Mouse (Mus musculus): ENCODE results near the gene Kif18b. TPM values are rescaled to one million over a fixed set of nuclear protein-coding genes. Genes with fewer than 3 reads are reported as not detected.
A peak's percentile ranks its signal among the peaks of the same experiment; 100 is the strongest.

The Kif18b gene
- polyA plus RNA-seq, 1 experiment from 2014 or later, result 9.3 TPM

GRCm38 (mm10) chr11:102930672-102931071, 5.7 kb upstream of the Kif18b start:
- Histone ChIP-seq H3K36me3 (no peaks in the 10 kb centered on the region), H3K4me3 (replicated peaks) (no peak overlapping the region), H3K4me2 (no peak overlapping the region), H3K4me1 (replicated peaks) (peaks cover 9% of the 10 kb centered on the region), H3K9ac (no peak overlapping the region), H3K27ac (no peak overlapping the region), H3K27me3 (peaks cover 44% of the 10 kb centered on the region), H3K9me3 (replicated peaks) (no peaks in the 10 kb centered on the region)
- WGBS (ENCODE audit: insufficient replicate concordance), result 58% methylated on average over 10 of the region's 10 CpGs
- DNase-seq (no peak), ATAC-seq (ENCODE audit: low read depth) (no peak)

GRCm38 (mm10) chr11:102925351-102925717, 410 bp upstream of the Kif18b start:
- H3K36me3 ChIP-seq, result peaks cover 27% of the 10 kb centered on the region
- DNase-seq (no peak), ATAC-seq (ENCODE audit: low read depth) (peak; percentile 41)
- H3K4me2 ChIP-seq, result peak overlapping the region; percentile 77
- peaks cover 5% of the 10 kb centered on the region; the same call in 1 of the 2 replicates for H3K27me3 ChIP-seq
- H3K9me3 ChIP-seq (replicated peaks), result no peaks in the 10 kb centered on the region
- H3K4me3 ChIP-seq (replicated peaks), result peak overlapping the region; percentile 86
- 0% methylated on average over 10 of the region's 10 CpGs for WGBS (ENCODE audit: insufficient replicate concordance)
- H3K9ac ChIP-seq, result peak overlapping the region; percentile 93
- peak overlapping the region; percentile 95 for H3K27ac ChIP-seq
- H3K4me1 ChIP-seq (replicated peaks), result peaks cover 46% of the 10 kb centered on the region

DNA sequence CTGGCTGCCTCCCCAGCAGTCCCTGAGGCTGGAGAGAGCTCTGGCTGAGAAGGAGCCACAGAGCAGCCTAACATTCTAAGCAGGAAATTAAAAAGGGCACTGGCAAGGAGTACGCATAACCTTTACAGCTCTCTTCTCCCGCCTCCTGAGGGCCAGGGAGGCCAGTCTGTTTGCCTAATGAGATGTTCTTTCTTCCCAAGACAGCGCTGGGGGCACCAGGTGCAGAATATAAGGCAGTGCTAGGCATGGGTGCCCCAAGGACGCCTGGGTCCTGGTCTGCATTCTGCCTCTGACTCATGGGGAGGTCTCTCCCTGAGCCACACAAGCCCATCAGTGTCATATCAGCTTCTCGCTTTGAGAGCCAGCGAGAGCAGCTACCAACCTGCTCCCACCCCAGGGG, 3.4 kb downstream of the Kif18b start:
- no peak overlapping the region; the same call in 1 of the 2 replicates for H3K4me2 ChIP-seq
- peaks cover 45% of the 10 kb centered on the region for H3K36me3 ChIP-seq
- peaks cover 44% of the 10 kb centered on the region for H3K4me1 ChIP-seq (replicated peaks)
- no peak overlapping the region for H3K27ac ChIP-seq
- no peaks in the 10 kb centered on the region for H3K27me3 ChIP-seq
- DNase-seq, result no peak
- H3K9ac ChIP-seq, result 0 out of 2 replicates have a peak overlapping the region, but pooled peaks have one; percentile 23
- ATAC-seq (ENCODE audit: low read depth), result no peak
- H3K9me3 ChIP-seq (replicated peaks), result no peaks in the 10 kb centered on the region
- 84% methylated on average over 6 of the region's 6 CpGs for WGBS (ENCODE audit: insufficient replicate concordance)
- H3K4me3 ChIP-seq (replicated peaks), result peak overlapping the region; percentile 6; the same call in 1 of the 2 replicates

- Histone ChIP-seq H3K27me3 (no peaks in the 10 kb centered on the region), H3K4me3 (replicated peaks) (no peak overlapping the region), H3K27ac (no peak overlapping the region), H3K4me1 (replicated peaks) (peaks cover 25% of the 10 kb centered on the region), H3K36me3 (peaks cover 79% of the 10 kb centered on the region), H3K9ac (no peak overlapping the region), H3K9me3 (replicated peaks) (no peaks in the 10 kb centered on the region), H3K4me2 (no peak overlapping the region)
- 89% methylated on average over 4 of the region's 4 CpGs for WGBS (ENCODE audit: insufficient replicate concordance)
- no peak for DNase-seq
- ATAC-seq (ENCODE audit: low read depth), result no peak
Observed at GRCm38 (mm10) chr11:102918077-102918476, 6.8 kb downstream of the Kif18b start.

DNA sequence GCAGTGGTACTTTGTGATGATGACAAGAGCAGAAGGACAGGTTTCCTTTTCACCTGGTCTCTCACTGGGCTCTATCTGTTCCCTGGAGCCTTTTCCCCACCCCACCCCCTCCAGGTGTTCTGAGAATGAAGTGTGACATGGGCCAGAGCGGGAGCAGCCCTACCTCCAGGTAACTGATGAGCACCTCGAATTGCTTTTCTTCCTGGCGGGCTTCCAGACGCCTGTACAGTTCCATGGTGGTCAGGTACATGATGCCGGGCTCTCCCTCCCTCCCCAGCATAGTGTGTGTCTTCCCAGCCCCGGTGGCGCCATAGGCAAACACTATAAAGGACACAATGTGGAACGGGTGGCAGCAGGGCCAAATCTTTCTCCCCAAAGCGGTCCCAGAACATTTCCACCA, 9.5 kb downstream of the Kif18b start:
- no peak overlapping the region for H3K27ac ChIP-seq
- H3K4me1 ChIP-seq (replicated peaks), result no peaks in the 10 kb centered on the region; the same call in 1 of the 2 replicates
- H3K27me3 ChIP-seq, result no peaks in the 10 kb centered on the region
- ATAC-seq (ENCODE audit: low read depth), result no peak
- no peak overlapping the region for H3K9ac ChIP-seq
- no peaks in the 10 kb centered on the region for H3K9me3 ChIP-seq (replicated peaks)
- WGBS (ENCODE audit: insufficient replicate concordance), result 86% methylated on average over 9 of the region's 9 CpGs
- H3K4me2 ChIP-seq, result no peak overlapping the region
- H3K4me3 ChIP-seq (replicated peaks), result no peak overlapping the region
- no peak for DNase-seq
- peaks cover 79% of the 10 kb centered on the region for H3K36me3 ChIP-seq

- H3K36me3 ChIP-seq, result peaks cover 99% of the 10 kb centered on the region
- H3K27ac ChIP-seq, result no peak overlapping the region
- no peak overlapping the region for H3K9ac ChIP-seq
- ATAC-seq (ENCODE audit: low read depth) (no peak), DNase-seq (no peak)
- H3K4me1 ChIP-seq (replicated peaks), result no peaks in the 10 kb centered on the region
- no peak overlapping the region for H3K4me3 ChIP-seq (replicated peaks)
- H3K9me3 ChIP-seq (replicated peaks), result no peaks in the 10 kb centered on the region
- H3K4me2 ChIP-seq, result no peak overlapping the region
- no peaks in the 10 kb centered on the region for H3K27me3 ChIP-seq
- 82% methylated on average over 7 of the region's 7 CpGs for WGBS (ENCODE audit: insufficient replicate concordance)
Observed at GRCm38 (mm10) chr11:102911376-102911775, 13.5 kb downstream of the Kif18b start.

DNA sequence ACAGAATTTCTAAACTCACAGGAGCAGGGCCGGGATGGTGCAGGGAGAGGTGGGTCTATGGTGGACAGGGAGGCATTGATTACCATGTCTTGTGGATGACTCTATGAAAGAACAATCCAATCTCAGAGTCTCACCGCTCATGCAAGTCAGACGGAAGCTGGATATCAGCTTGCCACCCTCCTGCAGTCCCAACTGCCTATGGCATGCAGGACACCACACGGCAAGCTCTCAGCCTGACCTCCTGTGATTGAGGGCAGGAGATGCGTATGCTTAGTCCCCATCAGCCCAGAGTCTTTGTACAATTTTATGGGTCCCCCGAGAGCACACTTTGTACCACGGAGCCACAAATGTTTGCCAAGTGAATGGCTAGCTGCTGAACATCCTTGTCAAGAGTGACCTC, 21.3 kb downstream of the Kif18b start:
- Histone ChIP-seq H3K27ac (no peak overlapping the region), H3K36me3 (peaks cover 47% of the 10 kb centered on the region), H3K27me3 (no peaks in the 10 kb centered on the region; the same call in none of the 2 replicates), H3K9ac (no peak overlapping the region), H3K4me1 (replicated peaks) (peaks cover 15% of the 10 kb centered on the region), H3K9me3 (replicated peaks) (no peaks in the 10 kb centered on the region), H3K4me2 (no peak overlapping the region), H3K4me3 (replicated peaks) (no peak overlapping the region)
- no peak for DNase-seq
- WGBS (ENCODE audit: insufficient replicate concordance), result 80% methylated on average over 7 of the region's 7 CpGs
- no peak for ATAC-seq (ENCODE audit: low read depth)

GRCm38 (mm10) chr11:102902107-102902506, 22.8 kb downstream of the Kif18b start:
- ATAC-seq (ENCODE audit: low read depth), result no peak
- Histone ChIP-seq H3K9ac (no peak overlapping the region), H3K27ac (no peak overlapping the region)

DNA sequence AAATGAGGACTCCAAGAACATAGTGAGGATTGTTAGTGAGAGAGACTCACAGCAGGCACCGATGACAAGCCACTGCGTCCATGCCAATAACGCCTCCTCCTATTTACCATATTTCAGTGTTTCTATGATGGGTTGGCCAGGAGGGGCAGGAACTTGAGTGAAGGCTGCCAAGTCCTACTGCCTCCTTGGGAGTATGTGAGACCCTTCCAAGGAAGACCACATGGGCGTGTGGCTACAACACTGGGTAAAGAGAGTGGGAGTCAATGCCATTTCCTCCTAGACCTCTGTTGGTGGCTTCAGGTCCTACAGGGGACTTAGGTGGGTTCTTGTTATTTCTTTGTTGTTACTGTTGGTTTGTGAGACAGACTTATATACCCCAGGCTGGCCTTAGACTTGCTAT, 23.7 kb downstream of the Kif18b start:
- Histone ChIP-seq H3K9ac (no peak overlapping the region), H3K27ac (peak overlapping the region; percentile 1; the same call in 1 of the 2 replicates), H3K27me3 (peaks cover 12% of the 10 kb centered on the region), H3K4me3 (replicated peaks) (no peak overlapping the region), H3K4me2 (no peak overlapping the region), H3K36me3 (peaks cover 22% of the 10 kb centered on the region), H3K9me3 (replicated peaks) (no peaks in the 10 kb centered on the region), H3K4me1 (replicated peaks) (peaks cover 31% of the 10 kb centered on the region)
- no peak for ATAC-seq (ENCODE audit: low read depth)
- 52% methylated on average over 4 of the region's 4 CpGs for WGBS (ENCODE audit: insufficient replicate concordance)
- no peak for DNase-seq

More at GRCm38 (mm10) chr11:102902107-102902506, 22.8 kb downstream of the Kif18b start:
- peaks cover 6% of the 10 kb centered on the region for H3K27me3 ChIP-seq
- H3K4me2 ChIP-seq, result no peak overlapping the region
- H3K4me1 ChIP-seq (replicated peaks), result peaks cover 22% of the 10 kb centered on the region
- H3K9me3 ChIP-seq (replicated peaks), result no peaks in the 10 kb centered on the region
- H3K4me3 ChIP-seq (replicated peaks), result no peak overlapping the region
- DNase-seq, result no peak
- H3K36me3 ChIP-seq, result peaks cover 31% of the 10 kb centered on the region
- 75% methylated on average over 5 of the region's 5 CpGs for WGBS (ENCODE audit: insufficient replicate concordance)

GRCm38 (mm10) chr11:102900763-102901162, 24.2 kb downstream of the Kif18b start, which contains the start of gene Gfap:
Gene Gfap, minus strand, starts transcription at chr11:102900912.
- peak within 1 kb of the TSS; percentile 1; the same call in 1 of the 2 replicates for H3K27ac ChIP-seq
- DNase-seq, result peak; percentile 62

DNA sequence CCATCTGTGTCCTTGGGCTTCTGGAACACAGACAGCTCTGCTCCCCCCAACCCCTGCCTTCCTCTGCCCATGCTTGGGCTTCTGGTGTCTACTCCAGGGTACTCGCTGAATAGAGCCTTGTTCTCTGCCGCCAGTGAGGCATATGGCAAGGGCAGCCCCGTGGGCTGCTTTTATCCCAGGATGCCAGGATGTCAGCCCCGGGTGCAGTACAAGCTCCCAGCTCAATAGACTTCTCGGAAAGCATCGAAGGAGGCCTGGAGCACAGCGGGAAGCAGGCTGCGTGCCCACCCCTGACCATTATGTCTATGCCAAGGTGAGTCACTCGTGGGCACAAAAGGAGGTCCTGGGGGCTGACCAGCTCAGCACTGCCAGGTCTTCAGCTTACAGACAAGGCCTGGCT, 26.5 kb downstream of the Kif18b start:
- ATAC-seq (ENCODE audit: low read depth) (no peak), DNase-seq (no peak)
- Histone ChIP-seq H3K4me2 (no peak overlapping the region), H3K4me3 (replicated peaks) (no peak overlapping the region), H3K27me3 (peaks cover 29% of the 10 kb centered on the region), H3K9me3 (replicated peaks) (no peaks in the 10 kb centered on the region), H3K36me3 (no peaks in the 10 kb centered on the region), H3K9ac (no peak overlapping the region), H3K4me1 (replicated peaks) (peaks cover 53% of the 10 kb centered on the region), H3K27ac (no peak overlapping the region)
- 81% methylated on average over 9 of the region's 9 CpGs for WGBS (ENCODE audit: insufficient replicate concordance)

More at GRCm38 (mm10) chr11:102900763-102901162, 24.2 kb downstream of the Kif18b start, which contains the start of gene Gfap:
- H3K4me3 ChIP-seq (replicated peaks), result no peak within 1 kb of the TSS
- ATAC-seq (ENCODE audit: low read depth), result no peak
- no peaks in the 10 kb centered on the region for H3K9me3 ChIP-seq (replicated peaks)
- no peak within 1 kb of the TSS for H3K9ac ChIP-seq
- 12% methylated on average over 7 of the region's 7 CpGs for WGBS (ENCODE audit: insufficient replicate concordance)
- H3K4me1 ChIP-seq (replicated peaks), result peaks cover 35% of the 10 kb centered on the region
- H3K36me3 ChIP-seq, result peaks cover 18% of the 10 kb centered on the region
- no peak within 1 kb of the TSS for H3K4me2 ChIP-seq
- peaks cover 12% of the 10 kb centered on the region for H3K27me3 ChIP-seq

DNA sequence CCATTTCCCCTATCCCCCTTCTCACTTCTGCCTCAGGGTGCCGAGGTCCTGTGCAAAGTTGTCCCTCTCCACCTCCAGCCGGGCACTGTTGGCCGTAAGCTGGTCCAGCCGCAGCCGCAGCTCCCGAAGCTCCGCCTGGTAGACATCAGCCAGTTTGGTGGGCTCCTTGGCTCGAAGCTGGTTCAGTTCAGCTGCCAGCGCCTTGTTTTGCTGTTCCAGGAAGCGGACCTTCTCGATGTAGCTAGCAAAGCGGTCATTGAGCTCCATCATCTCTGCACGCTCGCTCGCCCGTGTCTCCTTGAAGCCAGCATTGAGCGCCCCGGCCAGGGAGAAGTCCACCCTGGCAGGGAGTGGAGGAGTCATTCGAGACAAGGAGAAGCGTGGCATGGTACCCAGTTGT, 28.3 kb downstream of the Kif18b start:
- Histone ChIP-seq H3K27me3 (peaks cover 37% of the 10 kb centered on the region), H3K9ac (peak overlapping the region; percentile 92; the same call in 1 of the 2 replicates), H3K4me2 (peak overlapping the region; percentile 91), H3K4me1 (replicated peaks) (peaks cover 71% of the 10 kb centered on the region), H3K4me3 (replicated peaks) (no peak overlapping the region), H3K9me3 (replicated peaks) (no peaks in the 10 kb centered on the region), H3K36me3 (no peaks in the 10 kb centered on the region), H3K27ac (peak overlapping the region; percentile 96)
- DNase-seq (no peak), ATAC-seq (ENCODE audit: low read depth) (no peak)
- 76% methylated on average over 20 of the region's 20 CpGs for whole genome bisulfite sequencing (ENCODE audit: insufficient replicate concordance)
